Mouse (Mus musculus): ENCODE data around the gene Mark1. TPM values are rescaled to one million over a fixed set of nuclear protein-coding genes. Genes with fewer than 3 reads are reported as not detected.

Gene Mark1
- polyA plus RNA-seq, 1 experiment: not detected

GRCm38 (mm10) chr1:184920057-184920456, 79.3 kb downstream of the Mark1 start:
- Histone ChIP-seq H3K79me3 (ENCODE audit: low read depth) (no peaks in the 10 kb centered on the region), H3K4me3 (ENCODE audit: insufficient read depth, poor library complexity, severe bottlenecking) (no peak overlapping the region), H3K36me3 (ENCODE audit: control insufficient read depth, insufficient read depth) (no peaks in the 10 kb centered on the region), H3ac (ENCODE audit: control insufficient read depth, insufficient read length, low read depth) (no peak overlapping the region), H3K79me2 (ENCODE audit: control insufficient read depth, insufficient read depth) (no peaks in the 10 kb centered on the region), H3K27me3 (ENCODE audit: control insufficient read depth, insufficient read depth, insufficient read length) (no peaks in the 10 kb centered on the region)
- no peak for TF ChIP-seq MYOD1 (IDR thresholded peaks at IDR 0.05; ENCODE audit: control insufficient read depth, insufficient read length, low read depth)
- TF ChIP-seq USF1 (IDR thresholded peaks at IDR 0.05; ENCODE audit: low read depth): no peak
- TF ChIP-seq CEBPB (IDR thresholded peaks at IDR 0.05; ENCODE audit: low read depth): no peak

GRCm38 (mm10) chr1:184918227-184918888, 81.0 kb downstream of the Mark1 start:
- Histone ChIP-seq H3K27me3 (ENCODE audit: control insufficient read depth, insufficient read depth, insufficient read length) (no peaks in the 10 kb centered on the region), H3K36me3 (ENCODE audit: control insufficient read depth, insufficient read depth) (no peaks in the 10 kb centered on the region), H3K79me3 (ENCODE audit: low read depth) (no peaks in the 10 kb centered on the region), H3K4me3 (ENCODE audit: insufficient read depth, poor library complexity, severe bottlenecking) (no peak overlapping the region), H3K79me2 (ENCODE audit: control insufficient read depth, insufficient read depth) (no peaks in the 10 kb centered on the region), H3ac (ENCODE audit: control insufficient read depth, insufficient read length, low read depth) (no peak overlapping the region)
- no peak for TF ChIP-seq CEBPB (IDR thresholded peaks at IDR 0.05; ENCODE audit: low read depth)
- TF ChIP-seq MYOG (IDR thresholded peaks at IDR 0.05; ENCODE audit: control insufficient read depth, extremely low read depth, insufficient read length): no peak

DNA sequence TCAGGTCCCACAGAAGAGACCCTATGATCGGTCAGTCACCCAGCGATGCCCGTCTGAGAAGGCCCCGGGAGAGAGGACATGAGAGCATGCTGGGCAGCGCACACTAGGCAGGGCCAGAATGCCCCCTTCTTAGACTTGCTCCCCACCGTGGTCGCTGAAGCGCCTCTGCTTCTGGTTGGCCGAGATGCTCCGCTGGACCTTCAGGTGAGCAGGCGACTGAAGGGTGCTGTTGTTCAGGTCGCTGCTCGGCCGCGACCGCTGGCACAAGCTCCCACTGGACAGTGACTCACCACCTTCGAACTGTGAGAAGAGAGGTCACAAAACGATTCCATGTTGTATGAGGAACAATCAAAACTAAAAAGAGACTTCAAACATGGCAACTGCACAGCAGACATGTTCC, 87.0 kb downstream of the Mark1 start:
- no peak overlapping the region for H3K4me3 ChIP-seq (ENCODE audit: insufficient read depth, poor library complexity, severe bottlenecking)
- no peaks in the 10 kb centered on the region for H3K27me3 ChIP-seq (ENCODE audit: control insufficient read depth, insufficient read depth, insufficient read length)
- H3K36me3 ChIP-seq (ENCODE audit: control insufficient read depth, insufficient read depth): no peaks in the 10 kb centered on the region
- no peaks in the 10 kb centered on the region for H3K79me2 ChIP-seq (ENCODE audit: control insufficient read depth, insufficient read depth)
- TF ChIP-seq USF1 (IDR thresholded peaks at IDR 0.05; ENCODE audit: low read depth): no peak
- no peak for TF ChIP-seq CTCF (IDR thresholded peaks at IDR 0.05; ENCODE audit: control insufficient read depth, insufficient read depth, insufficient read length)
- TF ChIP-seq MYOD1 (IDR thresholded peaks at IDR 0.05; ENCODE audit: control insufficient read depth, insufficient read length, low read depth): no peak
- no peak for TF ChIP-seq MYOG (IDR thresholded peaks at IDR 0.05; ENCODE audit: control insufficient read depth, extremely low read depth, insufficient read length)
- no peak for TF ChIP-seq FOSL1 (IDR thresholded peaks at IDR 0.05; ENCODE audit: insufficient read depth, low read length, poor library complexity, severe bottlenecking)
- no peak for TF ChIP-seq CEBPB (IDR thresholded peaks at IDR 0.05; ENCODE audit: low read depth)
- no peak for TF ChIP-seq MAX (IDR thresholded peaks at IDR 0.05)
- no peaks in the 10 kb centered on the region for H3K79me3 ChIP-seq (ENCODE audit: low read depth)
- no peak overlapping the region for H3ac ChIP-seq (ENCODE audit: control insufficient read depth, insufficient read length, low read depth)

DNA sequence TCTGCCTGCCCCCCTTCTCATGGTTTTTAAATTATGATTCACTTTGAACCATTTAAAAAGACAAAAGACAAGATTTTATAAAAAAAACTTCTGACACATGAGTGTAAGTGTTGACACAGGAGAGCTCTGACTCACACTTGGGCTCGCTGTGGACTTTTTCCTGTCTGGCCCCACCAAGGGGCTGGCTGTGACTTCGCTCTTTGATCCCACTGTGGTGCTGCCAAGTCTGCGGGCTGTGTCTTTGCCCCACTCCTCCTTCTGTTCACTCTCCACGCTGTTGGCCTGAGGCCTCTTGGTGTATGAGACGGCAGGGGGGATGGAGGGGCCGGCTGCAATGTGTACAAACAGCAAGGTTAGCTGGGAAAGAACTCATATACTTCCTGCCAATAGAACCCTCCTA, 87.5 kb downstream of the Mark1 start:
- no peak overlapping the region for H3ac ChIP-seq (ENCODE audit: control insufficient read depth, insufficient read length, low read depth)
- no peaks in the 10 kb centered on the region for H3K79me3 ChIP-seq (ENCODE audit: low read depth)
- no peaks in the 10 kb centered on the region for H3K27me3 ChIP-seq (ENCODE audit: control insufficient read depth, insufficient read depth, insufficient read length)
- H3K79me2 ChIP-seq (ENCODE audit: control insufficient read depth, insufficient read depth): no peaks in the 10 kb centered on the region
- no peaks in the 10 kb centered on the region for H3K36me3 ChIP-seq (ENCODE audit: control insufficient read depth, insufficient read depth)
- no peak overlapping the region for H3K4me3 ChIP-seq (ENCODE audit: insufficient read depth, poor library complexity, severe bottlenecking)
- TF ChIP-seq MYOD1 (IDR thresholded peaks at IDR 0.05; ENCODE audit: control insufficient read depth, insufficient read length, low read depth) (no peak), CTCF (IDR thresholded peaks at IDR 0.05; ENCODE audit: control insufficient read depth, insufficient read depth, insufficient read length) (no peak)

DNA sequence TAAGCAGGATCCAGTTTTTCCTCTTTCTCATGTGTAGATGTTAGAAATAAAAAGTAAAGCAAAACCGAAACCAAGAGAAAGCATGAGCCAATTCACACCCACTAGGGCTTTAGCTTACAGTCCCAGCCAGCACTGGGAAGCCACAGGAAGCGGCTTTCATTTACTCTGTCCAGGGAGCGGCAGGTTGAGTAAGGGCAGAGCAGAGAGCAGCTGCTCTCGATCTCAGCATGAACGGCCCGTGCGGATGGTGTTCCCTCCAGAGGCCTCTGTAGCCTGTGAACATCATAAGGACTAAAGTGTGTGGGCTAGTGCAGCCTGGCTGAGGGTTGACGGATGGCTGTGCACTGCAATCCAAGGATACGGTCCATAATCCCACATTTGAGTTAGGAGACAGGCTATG, 90.8 kb downstream of the Mark1 start:
- Histone ChIP-seq H3ac (ENCODE audit: control insufficient read depth, insufficient read length, low read depth) (no peak overlapping the region), H3K79me3 (ENCODE audit: low read depth) (no peaks in the 10 kb centered on the region), H3K79me2 (ENCODE audit: control insufficient read depth, insufficient read depth) (no peaks in the 10 kb centered on the region), H3K36me3 (ENCODE audit: control insufficient read depth, insufficient read depth) (no peaks in the 10 kb centered on the region), H3K27me3 (ENCODE audit: control insufficient read depth, insufficient read depth, insufficient read length) (no peaks in the 10 kb centered on the region), H3K4me3 (ENCODE audit: insufficient read depth, poor library complexity, severe bottlenecking) (no peak overlapping the region)
- TF ChIP-seq CEBPB (IDR thresholded peaks at IDR 0.05; ENCODE audit: low read depth) (no peak), CTCF (IDR thresholded peaks at IDR 0.05; ENCODE audit: control insufficient read depth, insufficient read depth, insufficient read length) (no peak), USF1 (IDR thresholded peaks at IDR 0.05; ENCODE audit: low read depth) (no peak), FOSL1 (IDR thresholded peaks at IDR 0.05; ENCODE audit: insufficient read depth, low read length, poor library complexity, severe bottlenecking) (no peak), MYOD1 (IDR thresholded peaks at IDR 0.05; ENCODE audit: control insufficient read depth, insufficient read length, low read depth) (no peak), MYOG (IDR thresholded peaks at IDR 0.05; ENCODE audit: control insufficient read depth, extremely low read depth, insufficient read length) (no peak), MAX (IDR thresholded peaks at IDR 0.05) (no peak)

GRCm38 (mm10) chr1:184905904-184906745, 93.2 kb downstream of the Mark1 start:
- H3K4me3 ChIP-seq (ENCODE audit: insufficient read depth, poor library complexity, severe bottlenecking): no peak overlapping the region
- no peaks in the 10 kb centered on the region for H3K36me3 ChIP-seq (ENCODE audit: control insufficient read depth, insufficient read depth)
- H3K79me3 ChIP-seq (ENCODE audit: low read depth): no peaks in the 10 kb centered on the region
- H3K79me2 ChIP-seq (ENCODE audit: control insufficient read depth, insufficient read depth): no peaks in the 10 kb centered on the region
- TF ChIP-seq MYOG (IDR thresholded peaks at IDR 0.05; ENCODE audit: control insufficient read depth, extremely low read depth, insufficient read length) (no peak), MYOD1 (IDR thresholded peaks at IDR 0.05; ENCODE audit: control insufficient read depth, insufficient read length, low read depth) (no peak), MAX (IDR thresholded peaks at IDR 0.05) (no peak), FOSL1 (IDR thresholded peaks at IDR 0.05; ENCODE audit: insufficient read depth, low read length, poor library complexity, severe bottlenecking) (no peak), CTCF (IDR thresholded peaks at IDR 0.05; ENCODE audit: control insufficient read depth, insufficient read depth, insufficient read length) (no peak), USF1 (IDR thresholded peaks at IDR 0.05; ENCODE audit: low read depth) (no peak), CEBPB (IDR thresholded peaks at IDR 0.05; ENCODE audit: low read depth) (no peak)
- no peak overlapping the region for H3ac ChIP-seq (ENCODE audit: control insufficient read depth, insufficient read length, low read depth)
- H3K27me3 ChIP-seq (ENCODE audit: control insufficient read depth, insufficient read depth, insufficient read length): no peaks in the 10 kb centered on the region

Measured in C2C12 (cell line).